Mouse (Mus musculus): ENCODE data around the gene Psmc5.

Gene Psmc5

GRCm38 (mm10) chr11:106307432-106307831 is 51.5 kb downstream of the Psmc5 start:
- no peak for DNase-seq (ENCODE audit: inconsistent ontology term)

GRCm38 (mm10) chr11:106308162-106308561 is 52.2 kb downstream of the Psmc5 start:
- DNase-seq (ENCODE audit: inconsistent ontology term): no peak

- no peak for DNase-seq (ENCODE audit: inconsistent ontology term)
These were observed 54.2 kb downstream of the Psmc5 start for GRCm38 (mm10) chr11:106310123-106310522.

All from Muller cell, postnatal 12 days (primary cell).